Mouse (Mus musculus) hindbrain, embryonic 15.5 days (tissue): ENCODE measurements around the gene Mob4. TPM values are rescaled to one million over a fixed set of nuclear protein-coding genes. Genes with fewer than 3 reads are reported as not detected.
A peak's percentile ranks its signal among the peaks of the same experiment; 100 is the strongest.

ENCODE experiments used
- ATAC-seq: fragments of 200-750 bp; cut with Nextera tagmentation; 2 replicates; pipeline ENCODE4 v1.8.0; 2017; ENCODE audit warnings: low read depth, moderate number of reproducible peaks, moderate TSS enrichment; ENCODE audit not compliant: low FRiP score
- H3K27ac ChIP-seq: fragments of 300-500 bp; sonication (generic); replicated peaks from 2 replicates; pipeline ENCODE4 v1.5.1; 2015; ENCODE audit warnings: mild to moderate bottlenecking, inconsistent platforms
- H3K27me3 ChIP-seq: fragments of 300-500 bp; sonication (generic); 2 replicates; pipeline ENCODE4 v1.6.1; 2015; ENCODE audit warnings: control low read depth, inconsistent platforms
- H3K36me3 ChIP-seq: fragments of 300-500 bp; sonication (generic); 2 replicates; pipeline ENCODE4 v1.6.1; 2015; ENCODE audit warnings: control low read depth, inconsistent platforms
- H3K4me1 ChIP-seq: fragments of 300-500 bp; sonication (generic); replicated peaks from 2 replicates; pipeline ENCODE4 v1.6.1; 2015; ENCODE audit warnings: control low read depth, inconsistent platforms
- H3K4me2 ChIP-seq: fragments of 300-500 bp; sonication (generic); 2 replicates; pipeline ENCODE4 v1.6.1; 2015; ENCODE audit warnings: moderate library complexity, mild to moderate bottlenecking, inconsistent platforms
- H3K4me3 ChIP-seq: fragments of 300-500 bp; sonication (generic); 2 replicates; pipeline ENCODE4 v1.5.1; 2015; ENCODE audit warnings: mild to moderate bottlenecking, inconsistent platforms
- H3K9ac ChIP-seq: fragments of 300-500 bp; sonication (generic); 2 replicates; pipeline ENCODE4 v1.6.1; 2015; ENCODE audit warnings: inconsistent platforms
- H3K9me3 ChIP-seq: fragments of 300-500 bp; sonication (generic); 2 replicates; pipeline ENCODE4 v1.6.1; 2016; ENCODE audit warnings: control low read depth, inconsistent platforms
- WGBS: fragments of 180-500 bp; shearing (Covaris S2); methylation state at CpG from one replicate; pipeline ENCODE4 v1.1.7; 2015; 5-methylcytosine and 5-hydroxymethylcytosine counted together
- polyA plus RNA-seq: library from polyadenylated mRNA; unstranded; fragments of >200 nt; fragmentation: Nextera tagmentation; extraction: Ambion mirVana; gene quantifications from 2 replicates; pipeline ENCODE4 v1.2.1, GENCODE M21; 2015

The Mob4 gene
- polyA plus RNA-seq, 1 experiment from 2014 or later: 156 TPM

GRCm38 (mm10) chr1:55167560-55167959 is 36.5 kb downstream of the Mob4 start:
- H3K36me3 ChIP-seq: no peaks in the 10 kb centered on the region
- H3K27me3 ChIP-seq: no peaks in the 10 kb centered on the region
- H3K4me2 ChIP-seq: no peak overlapping the region
- H3K27ac ChIP-seq: no peak overlapping the region
- WGBS: 80% methylated on average over 4 of the region's 4 CpGs
- no peaks in the 10 kb centered on the region for H3K4me1 ChIP-seq
- 0 out of 2 replicates have a peak, but pooled peaks cover 5% of the 10 kb centered on the region for H3K9me3 ChIP-seq
- ATAC-seq: no peak
- H3K4me3 ChIP-seq: no peak overlapping the region
- no peak overlapping the region for H3K9ac ChIP-seq

- Histone ChIP-seq H3K9ac (no peak overlapping the region), H3K27me3 (no peaks in the 10 kb centered on the region), H3K4me1 (no peaks in the 10 kb centered on the region), H3K4me3 (no peak overlapping the region), H3K4me2 (no peak overlapping the region), H3K9me3 (0 out of 2 replicates have a peak, but pooled peaks cover 5% of the 10 kb centered on the region), H3K27ac (no peak overlapping the region), H3K36me3 (no peaks in the 10 kb centered on the region)
- WGBS: 92% methylated on average over 4 of the region's 4 CpGs
- ATAC-seq: no peak
Measured at GRCm38 (mm10) chr1:55168591-55168990, 37.6 kb downstream of the Mob4 start.

- no peak for ATAC-seq
- Histone ChIP-seq H3K4me1 (no peaks in the 10 kb centered on the region), H3K36me3 (no peaks in the 10 kb centered on the region), H3K27ac (no peak overlapping the region), H3K9ac (no peak overlapping the region), H3K27me3 (no peaks in the 10 kb centered on the region), H3K4me2 (peak overlapping the region; percentile 38), H3K9me3 (0 out of 2 replicates have a peak, but pooled peaks cover 5% of the 10 kb centered on the region), H3K4me3 (peak overlapping the region; percentile 15)
- 63% methylated on average over 22 of the region's 22 CpGs for whole genome bisulfite sequencing
Measured at GRCm38 (mm10) chr1:55171361-55172325, 40.6 kb downstream of the Mob4 start.

- Histone ChIP-seq H3K36me3 (no peaks in the 10 kb centered on the region), H3K4me3 (no peak overlapping the region), H3K27ac (no peak overlapping the region), H3K4me2 (no peak overlapping the region), H3K27me3 (no peaks in the 10 kb centered on the region), H3K9me3 (0 out of 2 replicates have a peak, but pooled peaks cover 5% of the 10 kb centered on the region), H3K4me1 (no peaks in the 10 kb centered on the region), H3K9ac (no peak overlapping the region)
- WGBS: 80% methylated on average over 10 of the region's 10 CpGs
- ATAC-seq: no peak
Measured at GRCm38 (mm10) chr1:55173720-55174557, 42.9 kb downstream of the Mob4 start.

GRCm38 (mm10) chr1:55174558-55175034 is 43.6 kb downstream of the Mob4 start:
- no peaks in the 10 kb centered on the region for H3K36me3 ChIP-seq
- H3K27ac ChIP-seq: no peak overlapping the region
- H3K9ac ChIP-seq: no peak overlapping the region
- H3K27me3 ChIP-seq: no peaks in the 10 kb centered on the region
- H3K4me3 ChIP-seq: no peak overlapping the region
- ATAC-seq: no peak
- 32% methylated on average over 3 of the region's 3 CpGs for WGBS
- H3K4me1 ChIP-seq: no peaks in the 10 kb centered on the region
- no peaks in the 10 kb centered on the region for H3K9me3 ChIP-seq
- H3K4me2 ChIP-seq: no peak overlapping the region

GRCm38 (mm10) chr1:55179917-55180566 is 49.0 kb downstream of the Mob4 start:
- no peak for ATAC-seq
- H3K27me3 ChIP-seq: no peaks in the 10 kb centered on the region
- H3K4me3 ChIP-seq: no peak overlapping the region
- H3K9ac ChIP-seq: no peak overlapping the region
- H3K9me3 ChIP-seq: no peaks in the 10 kb centered on the region
- no peak overlapping the region for H3K4me2 ChIP-seq
- H3K36me3 ChIP-seq: no peaks in the 10 kb centered on the region; the same call in none of the 2 replicates
- no peak overlapping the region for H3K27ac ChIP-seq
- 86% methylated on average over 5 of the region's 5 CpGs for WGBS
- no peaks in the 10 kb centered on the region for H3K4me1 ChIP-seq

GRCm38 (mm10) chr1:55182392-55182791 is 51.4 kb downstream of the Mob4 start:
- Histone ChIP-seq H3K4me1 (no peaks in the 10 kb centered on the region), H3K27ac (no peak overlapping the region), H3K4me3 (no peak overlapping the region), H3K27me3 (no peaks in the 10 kb centered on the region), H3K9ac (no peak overlapping the region), H3K9me3 (no peaks in the 10 kb centered on the region), H3K36me3 (no peaks in the 10 kb centered on the region; the same call in none of the 2 replicates), H3K4me2 (no peak overlapping the region)
- WGBS: 91% methylated on average over 5 of the region's 5 CpGs
- ATAC-seq: no peak

GRCm38 (mm10) chr1:55185718-55186117 is 54.7 kb downstream of the Mob4 start:
- no peaks in the 10 kb centered on the region for H3K4me1 ChIP-seq
- H3K4me2 ChIP-seq: no peak overlapping the region
- H3K27me3 ChIP-seq: no peaks in the 10 kb centered on the region
- H3K9me3 ChIP-seq: no peaks in the 10 kb centered on the region
- no peak overlapping the region for H3K27ac ChIP-seq
- H3K36me3 ChIP-seq: no peaks in the 10 kb centered on the region; the same call in none of the 2 replicates
- no peak overlapping the region for H3K9ac ChIP-seq
- WGBS: 87% methylated on average over 6 of the region's 6 CpGs
- H3K4me3 ChIP-seq: no peak overlapping the region
- ATAC-seq: no peak

GRCm38 (mm10) chr1:55186592-55187210 is 55.7 kb downstream of the Mob4 start:
- no peak for ATAC-seq
- Histone ChIP-seq H3K36me3 (no peaks in the 10 kb centered on the region), H3K27me3 (no peaks in the 10 kb centered on the region), H3K9me3 (no peaks in the 10 kb centered on the region), H3K9ac (no peak overlapping the region), H3K4me2 (no peak overlapping the region), H3K4me3 (no peak overlapping the region), H3K27ac (no peak overlapping the region), H3K4me1 (no peaks in the 10 kb centered on the region; the same call in 1 of the 2 replicates)
- 23% methylated on average over 10 of the region's 11 CpGs for WGBS

- whole genome bisulfite sequencing: 14% methylated on average over 8 of the region's 8 CpGs
- Histone ChIP-seq H3K4me1 (peaks cover 18% of the 10 kb centered on the region), H3K36me3 (no peaks in the 10 kb centered on the region), H3K27me3 (no peaks in the 10 kb centered on the region), H3K27ac (peak overlapping the region; percentile 61), H3K4me3 (peak overlapping the region; percentile 29), H3K9me3 (no peaks in the 10 kb centered on the region), H3K4me2 (peak overlapping the region; percentile 48), H3K9ac (0 out of 2 replicates have a peak overlapping the region, but pooled peaks have one; percentile 7)
- ATAC-seq: peak; percentile 71
Measured at GRCm38 (mm10) chr1:55192015-55192414, 61.0 kb downstream of the Mob4 start.

GRCm38 (mm10) chr1:55192824-55193223 is 61.8 kb downstream of the Mob4 start:
- no peak overlapping the region for H3K27ac ChIP-seq
- no peak overlapping the region for H3K4me2 ChIP-seq
- H3K4me3 ChIP-seq: no peak overlapping the region
- peaks cover 18% of the 10 kb centered on the region for H3K4me1 ChIP-seq
- ATAC-seq: no peak
- 55% methylated on average over 3 of the region's 3 CpGs for WGBS
- H3K9me3 ChIP-seq: no peaks in the 10 kb centered on the region
- H3K9ac ChIP-seq: no peak overlapping the region
- H3K36me3 ChIP-seq: no peaks in the 10 kb centered on the region
- no peaks in the 10 kb centered on the region for H3K27me3 ChIP-seq
